Mouse (Mus musculus) B cell, adult 62 days (primary cell): Measurements from ENCODE around the gene BC049715. TPM values are rescaled to one million over a fixed set of nuclear protein-coding genes. Genes with fewer than 3 reads are reported as not detected.

Experiments
- total RNA-seq: library from RNA; stranded (reverse); gene quantifications from 4 replicates; pipeline ENCODE4 v1.2.4, GENCODE M21; 2023

The BC049715 gene
- 4.4 to 9.9 TPM (median 7.9 TPM) in 4 replicates for total RNA-seq

GRCm38 (mm10) chr6:136827516-136827880 lies at the start of gene BC049715:
BC049715 (plus strand) TSS chr6:136827626.

GRCm38 (mm10) chr6:136781377-136781986 lies 45.9 kb upstream of the BC049715 start, which contains the start of gene Gucy2c:
Gucy2c (minus strand) TSS chr6:136781765.

GRCm38 (mm10) chr6:136803739-136804633 lies 23.4 kb upstream of the BC049715 start, which contains the start of gene Hist4h4:
Hist4h4 (minus strand) TSS chr6:136804415.

GRCm38 (mm10) chr6:136808014-136808417 lies 19.4 kb upstream of the BC049715 start, which contains the start of gene H2afj:
H2afj (plus strand) TSS chr6:136808244.

GRCm38 (mm10) chr6:136827881-136828561 lies 595 bp downstream of the BC049715 start, which contains the start of gene Wbp11:
Wbp11 (minus strand) TSS chr6:136828233.

GRCm38 (mm10) chr6:136835352-136835751 lies 7.9 kb downstream of the BC049715 start, which contains the start of gene Smco3:
Smco3 (minus strand) TSS chr6:136835452.

GRCm38 (mm10) chr6:136857186-136857872 lies 29.9 kb downstream of the BC049715 start, which contains the start of gene Art4:
Art4 (minus strand) TSS chr6:136857733.

GRCm38 (mm10) chr6:136875670-136876069 lies 48.2 kb downstream of the BC049715 start, which contains the start of gene Mgp:
Mgp (minus strand) TSS chr6:136875823.

Other genes starting within 250 kb of the BC049715 start
- 73.7 to 84.3 TPM (median 79.0 TPM) in 4 replicates for gene Plbd1, start 165.7 kb upstream of the BC049715 start, total RNA-seq
- 0.24 TPM in 1 of 4 replicates, not detected in the others for gene Gucy2c, start 45.9 kb upstream of the BC049715 start, total RNA-seq
- 14.5 to 18.6 TPM (median 15.4 TPM) in 4 replicates for gene Hist4h4, start 23.2 kb upstream of the BC049715 start, total RNA-seq
- gene H2afj, start 19.4 kb upstream of the BC049715 start, total RNA-seq, result 50.5 to 66.8 TPM (median 53.5 TPM) in 4 replicates
- gene Wbp11, start 607 bp downstream of the BC049715 start, total RNA-seq, result 229 to 267 TPM (median 251 TPM) in 4 replicates
- not detected in 4 replicates for gene Smco3, start 7.8 kb downstream of the BC049715 start, total RNA-seq
- 0.30 TPM in 1 of 4 replicates, not detected in the others for gene Art4, start 30.1 kb downstream of the BC049715 start, total RNA-seq
- gene Mgp, start 48.2 kb downstream of the BC049715 start, total RNA-seq, result not detected in 4 replicates
- 9.8 to 16.9 TPM (median 11.5 TPM) in 4 replicates for gene Erp27, start 94.6 kb downstream of the BC049715 start, total RNA-seq
- gene Pde6h, start 96.2 kb downstream of the BC049715 start, total RNA-seq, result 0.09 TPM in 1 of 4 replicates, not detected in the others
- 879 to 975 TPM (median 929 TPM) in 4 replicates for gene Arhgdib, start 114.3 kb downstream of the BC049715 start, total RNA-seq